Mouse (Mus musculus): ENCODE results near the gene Trim43a. TPM values are rescaled to one million over a fixed set of nuclear protein-coding genes. Genes with fewer than 3 reads are reported as not detected.
"Not testable (repeated sequence)": the region's sequence is repeated elsewhere in the genome, so short reads cannot be mapped to it uniquely, and the experiment has no call there.

Gene Trim43a
- total RNA-seq, 2 experiments from 2014 or later, result 1.3 to 1.6 TPM

DNA sequence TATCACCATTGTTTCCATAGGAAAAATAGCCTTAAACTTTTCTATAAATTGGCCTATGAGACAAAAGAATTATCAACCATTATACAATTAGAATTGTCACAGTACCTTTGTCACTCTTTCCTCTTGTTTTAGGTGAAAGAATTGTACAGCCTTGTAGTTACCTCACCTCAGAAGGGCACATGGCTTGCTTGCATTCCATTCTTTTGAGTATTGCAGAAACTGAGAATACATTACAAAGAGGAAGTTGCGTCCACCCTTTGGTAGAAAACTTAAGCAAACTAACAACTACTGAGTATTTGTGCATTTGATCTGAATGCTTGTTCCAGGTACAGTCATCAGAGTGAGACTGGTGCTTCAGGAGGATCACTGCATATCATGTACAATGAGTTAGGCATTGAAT is 57.4 kb downstream of the Trim43a start:
- DNase-seq (ENCODE audit: low spot score in 2 of 2); H3K4me3 ChIP-seq; H3K27ac ChIP-seq: not testable (repeated sequence)

Other genes with a start within 250 kb of the Trim43a start
- 10 to 100 TPM; 47.9 to 48.3 TPM for gene Snx14, start 141.9 kb upstream of the Trim43a start, total RNA-seq (2021)
- not detected for gene Gm20537, start 124.3 kb upstream of the Trim43a start, total RNA-seq (2021)
- gene Syncrip, start 98.3 kb upstream of the Trim43a start, total RNA-seq (2021), result 10 to 100 TPM; 62.7 to 64.7 TPM
- 10 to 100 TPM; 21.8 to 25.0 TPM for gene Zfp949, start 32.9 kb upstream of the Trim43a start, total RNA-seq (2021)
- gene Mthfsl, start 139.4 kb downstream of the Trim43a start, total RNA-seq (2021), result 10 to 100 TPM; 31.7 to 39.1 TPM
- not detected for gene Bcl2a1d, start 151.0 kb downstream of the Trim43a start, total RNA-seq (2021)

All from layer of hippocampus, adult 2 months (tissue).